ENCODE assay signal across 8 mouse cellular contexts in the genomic region with DNA sequence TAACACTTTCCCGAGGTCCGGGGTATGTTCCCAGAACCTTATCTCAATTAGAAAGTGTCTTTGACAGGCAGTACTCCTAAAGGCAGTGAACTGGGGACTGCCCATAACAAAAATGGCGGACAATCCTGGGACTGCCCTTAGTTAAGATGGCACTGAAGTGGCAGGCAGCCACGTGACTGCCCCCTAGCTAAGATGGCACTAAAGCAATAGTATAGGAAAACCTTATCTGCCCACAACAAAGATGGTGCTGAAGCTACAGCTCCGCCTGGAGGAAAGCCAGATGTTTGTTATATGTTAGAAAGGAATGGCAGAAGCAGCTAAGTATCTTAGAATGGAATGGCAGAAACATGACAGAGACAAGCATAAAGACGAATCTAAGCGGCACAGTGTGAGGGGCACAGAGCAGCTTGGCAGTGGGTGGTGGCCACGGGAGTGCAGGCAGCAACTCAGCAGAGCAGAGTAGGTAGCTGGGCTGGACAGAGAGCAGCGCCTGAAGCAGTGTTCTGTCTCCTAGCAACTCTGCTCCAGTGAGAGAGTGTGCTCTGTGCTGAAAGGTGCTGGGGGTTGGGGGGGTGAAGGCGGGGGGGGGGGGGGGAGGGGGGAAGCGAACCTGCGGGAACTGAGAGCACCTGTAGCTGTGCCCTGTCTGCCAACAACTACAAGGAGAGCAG. TPM values are rescaled to one million over a fixed set of nuclear protein-coding genes. Genes with fewer than 3 reads are reported as not detected.
DNase-seq lines count a peak whose midpoint lies in the region; ATAC-seq and TF ChIP-seq lines count a peak whose summit lies in the region.

No protein-coding gene starts in this region.

- TF ChIP-seq CTCF in C2C12 (IDR thresholded peaks at IDR 0.05; ENCODE audit: control insufficient read depth, insufficient read depth, insufficient read length) = no peak

- no peaks in the 10 kb centered on the region for H3K79me3 ChIP-seq in C2C12 (ENCODE audit: low read depth)

- no peaks in the 10 kb centered on the region for H3K9me3 ChIP-seq in heart, embryonic 13.5 days
- H3K9me3 ChIP-seq in intestine, embryonic 14.5 days (ENCODE audit: control insufficient read depth, low read length) = no peaks in the 10 kb centered on the region
- H3K9me3 ChIP-seq in midbrain, embryonic 15.5 days = no peaks in the 10 kb centered on the region

- no peak overlapping the region for H3K27ac ChIP-seq in heart, embryonic 13.5 days (replicated peaks)
- H3K27ac ChIP-seq in intestine, embryonic 14.5 days (ENCODE audit: low read depth) = no peak overlapping the region
- 0 out of 2 replicates have a peak overlapping the region, but pooled peaks have one; percentile 30 for H3K27ac ChIP-seq in midbrain, embryonic 15.5 days

- peak overlapping the region; percentile 21; the same call in 1 of the 2 replicates for H3K4me3 ChIP-seq in heart, embryonic 13.5 days
- H3K4me3 ChIP-seq in C2C12 (ENCODE audit: insufficient read depth, poor library complexity, severe bottlenecking) = no peak overlapping the region
- no peak overlapping the region for H3K4me3 ChIP-seq in intestine, embryonic 14.5 days (ENCODE audit: low read depth, low read length)
- peak overlapping the region; percentile 23 for H3K4me3 ChIP-seq in midbrain, embryonic 15.5 days

- intact Hi-C loops in heart, postnatal 14 days (cut with DNase I) = no loop called here
- intact Hi-C loops in heart, postnatal 25 days (cut with DNase I) = no loop called here

- DNase-seq in heart, postnatal 14 days = no peak
- peak; percentile 37 for DNase-seq in embryo, embryonic 11 days
- no peak for DNase-seq in intestine, embryonic 14.5 days (ENCODE audit: low spot score)
- DNase-seq in heart, postnatal 25 days (ENCODE audit: low spot score) = no peak

- H3K27me3 ChIP-seq in heart, embryonic 13.5 days (replicated peaks) = no peaks in the 10 kb centered on the region
- no peaks in the 10 kb centered on the region for H3K27me3 ChIP-seq in C2C12 (ENCODE audit: control insufficient read depth, insufficient read depth, insufficient read length)
- H3K27me3 ChIP-seq in intestine, embryonic 14.5 days (replicated peaks; ENCODE audit: control insufficient read depth, insufficient read depth, low read length) = no peaks in the 10 kb centered on the region
- H3K27me3 ChIP-seq in midbrain, embryonic 15.5 days (replicated peaks) = no peaks in the 10 kb centered on the region

- H3ac ChIP-seq in C2C12 (ENCODE audit: control insufficient read depth, insufficient read length, low read depth) = no peak overlapping the region

- ATAC-seq in heart, embryonic 13.5 days (ENCODE audit: extremely low read depth, insufficient number of reproducible peaks, low FRiP score, low TSS enrichment) = no peak
- ATAC-seq in intestine, embryonic 14.5 days (replicated peaks; ENCODE audit: low FRiP score, low TSS enrichment, low read depth) = peak; percentile 86
- ATAC-seq in midbrain, embryonic 15.5 days (replicated peaks) = peak; percentile 93
- ATAC-seq in monocyte, adult 5-6 weeks (replicated peaks; ENCODE audit: insufficient number of reproducible peaks, low FRiP score, low TSS enrichment, poor library complexity, severe bottlenecking) = no peak

- H3K4me1 ChIP-seq in heart, embryonic 13.5 days = peaks cover 9% of the 10 kb centered on the region
- H3K4me1 ChIP-seq in intestine, embryonic 14.5 days (replicated peaks; ENCODE audit: control insufficient read depth, insufficient read depth, low read length) = no peaks in the 10 kb centered on the region; the same call in 1 of the 2 replicates
- no peaks in the 10 kb centered on the region for H3K4me1 ChIP-seq in midbrain, embryonic 15.5 days

- WGBS in heart, embryonic 13.5 days = 35% methylated on average over 9 of the region's 12 CpGs
- 44% methylated on average over 11 of the region's 12 CpGs for WGBS in intestine, embryonic 14.5 days
- 48% methylated on average over 10 of the region's 12 CpGs for WGBS in midbrain, embryonic 15.5 days

- peak overlapping the region; percentile 37; the same call in 1 of the 2 replicates for H3K9ac ChIP-seq in heart, embryonic 13.5 days
- H3K9ac ChIP-seq in intestine, embryonic 14.5 days (ENCODE audit: low read length) = no peak overlapping the region
- H3K9ac ChIP-seq in midbrain, embryonic 15.5 days = no peak overlapping the region

- H3K79me2 ChIP-seq in C2C12 (ENCODE audit: control insufficient read depth, insufficient read depth) = no peaks in the 10 kb centered on the region

- H3K4me2 ChIP-seq in heart, embryonic 13.5 days = peak overlapping the region; percentile 54
- no peak overlapping the region for H3K4me2 ChIP-seq in intestine, embryonic 14.5 days (ENCODE audit: low read length)
- peak overlapping the region; percentile 30 for H3K4me2 ChIP-seq in midbrain, embryonic 15.5 days

- no peaks in the 10 kb centered on the region for H3K36me3 ChIP-seq in heart, embryonic 13.5 days
- H3K36me3 ChIP-seq in C2C12 (ENCODE audit: control insufficient read depth, insufficient read depth) = no peaks in the 10 kb centered on the region
- H3K36me3 ChIP-seq in intestine, embryonic 14.5 days (ENCODE audit: control insufficient read depth, insufficient read depth, low read length) = no peaks in the 10 kb centered on the region
- no peaks in the 10 kb centered on the region for H3K36me3 ChIP-seq in midbrain, embryonic 15.5 days (replicated peaks)

TF ChIP-seq in C2C12, 6 proteins besides CTCF, POLR2A, EP300 and RAD21:
- no peak for TF ChIP-seq CEBPB (IDR thresholded peaks at IDR 0.05; ENCODE audit: low read depth)
- TF ChIP-seq USF1 (IDR thresholded peaks at IDR 0.05; ENCODE audit: low read depth) = peak; percentile 78
- no peak for TF ChIP-seq MYOG (IDR thresholded peaks at IDR 0.05; ENCODE audit: control insufficient read depth, extremely low read depth, insufficient read length)

RNA-seq across cellular contexts. Expression of gene 2610301B20Rik, which starts 14.3 kb away (rescaled TPM):
- 21.2 and 22.2 TPM in 2 replicates for polyA plus RNA-seq in heart, embryonic 13.5 days (2015; fragmentation: Nextera tagmentation; extraction: Ambion mirVana)
- total RNA-seq in heart, postnatal 14 days (2021) = 1 to 10 TPM; 7.8 to 8.9 TPM
- 4.8 TPM for polyA plus RNA-seq in C2C12 (2012; fragmentation: generic; extraction: Trizol)
- 26.9 and 29.0 TPM in 2 replicates for polyA plus RNA-seq in intestine, embryonic 14.5 days (2014; fragmentation: Nextera tagmentation; extraction: Ambion mirVana)
- 47.6 and 47.7 TPM in 2 replicates for polyA plus RNA-seq in midbrain, embryonic 15.5 days (2015; fragmentation: Nextera tagmentation; extraction: Ambion mirVana)
- total RNA-seq in monocyte, adult 5-6 weeks (2017) = 2.1 to 4.1 TPM (median 4.1 TPM) in 3 replicates
- 1 to 10 TPM; 5.2 to 5.7 TPM for total RNA-seq in heart, postnatal 25 days (2021)

Comparison
In these comparisons a context has a peak if more than half of its experiments do, and no peak if none do; other contexts are left out.
1. ATAC-seq: peak in intestine, embryonic 14.5 days (single experiment) and midbrain, embryonic 15.5 days (single experiment); none in heart, embryonic 13.5 days (single experiment) and monocyte, adult 5-6 weeks (single experiment).
2. H3K4me3 ChIP-seq: peak in heart, embryonic 13.5 days (single experiment) and midbrain, embryonic 15.5 days (single experiment); none in C2C12 (single experiment) and intestine, embryonic 14.5 days (single experiment).